Mouse (Mus musculus) limb, embryonic 10.5 days (tissue): ENCODE data around the gene Pgam2. TPM values are rescaled to one million over a fixed set of nuclear protein-coding genes. Genes with fewer than 3 reads are reported as not detected.
A peak's percentile ranks its signal among the peaks of the same experiment; 100 is the strongest.

ENCODE experiments used
- DNase-seq: peaks from one replicate; pipeline ENCODE4 v3.0.0-alpha.2; 2017; ENCODE audit warnings: low spot score
- H3K27ac ChIP-seq: fragments of 300-500 bp; sonication (generic); 2 replicates; pipeline ENCODE4 v1.5.1; 2016; ENCODE audit warnings: mild to moderate bottlenecking
- H3K27me3 ChIP-seq: fragments of 300-500 bp; sonication (generic); 2 replicates; pipeline ENCODE4 v1.6.1; 2016; ENCODE audit warnings: low read depth, mild to moderate bottlenecking; ENCODE audit not compliant: poor library complexity, severe bottlenecking
- H3K36me3 ChIP-seq: fragments of 300-500 bp; sonication (generic); 2 replicates; pipeline ENCODE4 v1.6.1; 2016; ENCODE audit warnings: mild to moderate bottlenecking, moderate library complexity
- H3K4me1 ChIP-seq: fragments of 300-500 bp; sonication (generic); 2 replicates; pipeline ENCODE4 v1.6.1; 2016
- H3K4me3 ChIP-seq: fragments of 300-500 bp; sonication (generic); 2 replicates; pipeline ENCODE4 v1.5.1; 2016; ENCODE audit warnings: mild to moderate bottlenecking, moderate library complexity
- H3K9me3 ChIP-seq: fragments of 300-500 bp; sonication (generic); replicated peaks from 2 replicates; pipeline ENCODE4 v1.6.1; 2016; ENCODE audit warnings: mild to moderate bottlenecking
- WGBS: fragments of 180-500 bp; shearing (Covaris S2); methylation state at CpG from one replicate; pipeline ENCODE4 v1.1.7; 2016; 5-methylcytosine and 5-hydroxymethylcytosine counted together
- polyA plus RNA-seq: library from polyadenylated mRNA; unstranded; fragments of >200 nt; fragmentation: Nextera tagmentation; extraction: Ambion mirVana; gene quantifications from 2 replicates; pipeline ENCODE4 v1.2.1, GENCODE M21; 2016

Gene Pgam2
- polyA plus RNA-seq, 1 experiment from 2014 or later = 9.6 TPM

GRCm38 (mm10) chr11:5787671-5788055 lies 15.9 kb downstream of the Pgam2 start:
- Histone ChIP-seq H3K27ac (peak overlapping the region; percentile 87), H3K9me3 (no peaks in the 10 kb centered on the region), H3K4me1 (peaks cover 20% of the 10 kb centered on the region), H3K27me3 (no peaks in the 10 kb centered on the region), H3K4me3 (peak overlapping the region; percentile 72), H3K36me3 (peaks cover 22% of the 10 kb centered on the region)
- DNase-seq = no peak
- WGBS = 39% methylated on average over 8 of the region's 8 CpGs

GRCm38 (mm10) chr11:5785732-5786131 lies 17.8 kb downstream of the Pgam2 start:
- Histone ChIP-seq H3K9me3 (no peaks in the 10 kb centered on the region), H3K4me1 (peaks cover 20% of the 10 kb centered on the region), H3K4me3 (no peak overlapping the region), H3K27ac (no peak overlapping the region), H3K36me3 (peaks cover 15% of the 10 kb centered on the region), H3K27me3 (no peaks in the 10 kb centered on the region)
- no peak for DNase-seq

DNA sequence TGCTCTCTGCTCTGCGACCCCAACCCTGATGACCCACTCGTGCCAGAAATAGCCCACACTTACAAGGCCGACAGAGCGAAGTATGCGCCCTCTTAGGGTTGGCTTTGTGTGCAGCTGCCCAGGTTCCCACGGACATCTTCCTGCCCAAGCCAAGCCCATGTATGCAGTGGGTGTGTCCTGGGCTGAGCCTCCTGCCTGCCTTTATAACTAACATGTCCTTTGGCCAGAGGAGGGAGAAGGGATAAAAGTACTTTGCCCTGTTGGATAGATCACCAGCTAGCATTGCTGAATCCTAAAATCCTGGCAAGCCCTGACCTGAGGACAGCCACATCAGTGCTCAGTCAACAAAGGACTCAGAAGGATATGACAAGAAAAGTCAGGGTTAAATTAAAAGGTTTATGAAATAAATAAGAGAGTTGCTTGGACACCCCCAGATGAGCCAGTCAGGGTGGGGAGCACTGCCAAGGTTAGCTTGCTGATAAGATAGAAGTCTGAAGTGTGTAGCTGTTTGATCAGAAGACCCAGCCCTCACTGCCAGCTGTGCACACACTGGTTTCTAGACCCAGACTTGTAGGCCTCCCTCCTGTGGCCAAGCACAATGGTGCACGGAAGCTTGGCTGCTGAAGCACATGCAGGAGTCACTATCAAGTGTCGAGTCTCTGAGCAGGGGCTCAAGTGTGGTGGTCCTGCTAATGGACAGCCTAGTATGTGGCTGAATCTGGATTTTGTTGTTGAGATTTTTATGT lies 21.2 kb downstream of the Pgam2 start:
- Histone ChIP-seq H3K4me3 (no peak overlapping the region), H3K36me3 (0 out of 2 replicates have a peak, but pooled peaks cover 10% of the 10 kb centered on the region), H3K27ac (no peak overlapping the region), H3K9me3 (no peaks in the 10 kb centered on the region), H3K4me1 (peaks cover 2% of the 10 kb centered on the region), H3K27me3 (no peaks in the 10 kb centered on the region)
- WGBS = 79% methylated on average over 8 of the region's 8 CpGs
- no peak for DNase-seq

- H3K36me3 ChIP-seq = 0 out of 2 replicates have a peak, but pooled peaks cover 10% of the 10 kb centered on the region
- no peaks in the 10 kb centered on the region for H3K9me3 ChIP-seq
- DNase-seq = no peak
- H3K4me1 ChIP-seq = no peaks in the 10 kb centered on the region
- 95% methylated on average over 6 of the region's 6 CpGs for WGBS
- H3K4me3 ChIP-seq = no peak overlapping the region
- H3K27me3 ChIP-seq = no peaks in the 10 kb centered on the region
- no peak overlapping the region for H3K27ac ChIP-seq
These were observed 23.5 kb downstream of the Pgam2 start for GRCm38 (mm10) chr11:5780035-5780499.

DNA sequence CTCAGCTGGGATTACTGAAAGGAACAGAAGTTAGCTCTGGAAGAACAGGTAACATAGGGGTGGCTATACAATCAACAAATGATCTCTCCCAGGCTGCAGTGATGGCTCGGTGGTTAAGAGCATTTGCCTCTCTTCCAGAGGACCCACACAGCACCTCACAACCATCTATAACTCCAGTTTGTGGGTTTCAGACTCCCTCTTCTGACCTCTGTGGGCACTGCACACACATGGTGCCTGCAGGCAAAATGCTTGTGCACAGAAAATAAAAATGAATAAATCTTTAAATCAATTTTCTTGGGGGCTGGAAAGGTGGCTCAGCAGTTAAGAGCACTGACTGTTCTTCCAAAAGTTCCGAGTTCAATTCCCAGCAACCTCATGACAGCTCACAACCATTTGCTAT lies 25.1 kb downstream of the Pgam2 start:
- H3K27ac ChIP-seq = no peak overlapping the region

DNA sequence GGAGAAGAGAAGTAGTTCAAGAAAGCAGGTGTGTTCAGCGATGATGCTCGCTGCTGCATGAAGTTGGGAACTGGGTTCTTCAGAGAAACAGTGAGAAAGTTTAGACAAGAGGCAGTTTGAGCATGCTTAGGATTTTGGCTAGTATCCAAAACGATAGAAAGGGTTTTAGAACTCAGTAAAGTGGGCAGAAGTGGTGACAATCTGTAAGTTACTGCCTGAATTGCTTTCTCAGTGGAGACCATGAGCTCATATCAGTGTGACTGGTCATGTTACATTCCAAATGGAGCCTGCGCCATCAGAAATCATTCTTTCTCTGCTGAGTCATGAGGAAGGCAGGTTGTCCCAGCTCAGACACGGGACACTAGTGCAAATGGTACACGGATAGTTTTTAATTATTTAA lies 37.5 kb downstream of the Pgam2 start:
- no peak for DNase-seq
- WGBS = 89% methylated on average over 6 of the region's 6 CpGs
- H3K4me3 ChIP-seq = no peak overlapping the region

More for the DNA sequence above, 25.1 kb downstream of the Pgam2 start:
- 81% methylated on average over 2 of the region's 2 CpGs for WGBS
- no peaks in the 10 kb centered on the region for H3K27me3 ChIP-seq
- no peaks in the 10 kb centered on the region for H3K9me3 ChIP-seq
- H3K4me3 ChIP-seq = no peak overlapping the region
- no peaks in the 10 kb centered on the region for H3K4me1 ChIP-seq
- 0 out of 2 replicates have a peak, but pooled peaks cover 10% of the 10 kb centered on the region for H3K36me3 ChIP-seq
- no peak for DNase-seq

GRCm38 (mm10) chr11:5762633-5762982 lies 40.9 kb downstream of the Pgam2 start:
- no peak for DNase-seq
- H3K27me3 ChIP-seq = no peaks in the 10 kb centered on the region
- no peaks in the 10 kb centered on the region for H3K9me3 ChIP-seq
- peaks cover 5% of the 10 kb centered on the region; the same call in 1 of the 2 replicates for H3K36me3 ChIP-seq
- peak overlapping the region; percentile 85 for H3K4me3 ChIP-seq
- H3K4me1 ChIP-seq = peaks cover 8% of the 10 kb centered on the region; the same call in 1 of the 2 replicates
- peak overlapping the region; percentile 95; the same call in 1 of the 2 replicates for H3K27ac ChIP-seq
- 30% methylated on average over 6 of the region's 6 CpGs for WGBS

More for the DNA sequence above, 37.5 kb downstream of the Pgam2 start:
- no peak overlapping the region for H3K27ac ChIP-seq
- H3K4me1 ChIP-seq = peaks cover 6% of the 10 kb centered on the region; the same call in 1 of the 2 replicates
- no peaks in the 10 kb centered on the region for H3K27me3 ChIP-seq
- no peaks in the 10 kb centered on the region for H3K9me3 ChIP-seq
- H3K36me3 ChIP-seq = peaks cover 19% of the 10 kb centered on the region

DNA sequence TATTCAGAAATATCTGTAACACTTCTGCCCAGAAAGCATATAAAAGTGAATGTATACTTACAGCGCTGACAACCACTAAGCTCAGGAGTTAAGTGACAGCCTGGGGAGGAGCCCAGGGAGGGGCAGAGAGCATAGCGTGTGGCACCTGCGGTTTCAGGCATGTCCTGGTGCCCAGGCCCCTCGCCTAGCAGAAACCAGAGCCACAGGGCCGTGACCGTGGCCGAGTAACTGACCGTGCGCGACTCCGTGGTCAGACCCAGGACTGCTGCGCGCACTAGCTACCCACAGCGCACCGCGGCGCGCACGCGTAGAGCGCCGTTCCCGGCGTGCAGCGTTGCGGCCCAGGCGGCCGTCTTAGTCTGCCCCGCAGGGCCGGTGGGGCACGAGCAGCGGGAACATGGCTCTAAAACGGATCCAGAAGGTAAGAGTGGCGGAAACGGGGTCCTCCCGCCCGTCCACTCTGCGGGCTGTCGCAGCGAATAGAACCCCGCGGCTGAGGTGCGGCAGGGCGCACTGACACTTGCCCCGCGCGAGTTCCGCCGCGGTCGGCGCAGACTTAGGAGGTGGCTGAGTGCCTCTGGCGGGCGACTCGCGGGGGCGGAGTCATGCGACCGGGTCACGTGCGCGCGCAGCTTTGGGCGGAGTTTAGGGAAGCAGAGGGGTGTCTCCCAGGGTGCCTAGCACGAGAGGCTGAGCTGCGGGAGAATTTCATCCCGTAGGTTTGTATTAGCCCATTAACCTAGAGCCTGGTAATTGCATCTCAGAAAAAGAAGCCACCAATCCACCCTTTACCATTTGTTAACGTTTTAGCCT lies 41.5 kb downstream of the Pgam2 start, which contains the start of gene Urgcp:
Urgcp (minus strand) TSS at position 557 of the 813 bp plus-strand sequence.
- under 1% methylated on average over 68 of the region's 68 CpGs for WGBS
- H3K4me1 ChIP-seq = peaks cover 8% of the 10 kb centered on the region; the same call in 1 of the 2 replicates
- H3K4me3 ChIP-seq = peak within 1 kb of the TSS; percentile 85
- H3K27me3 ChIP-seq = no peaks in the 10 kb centered on the region
- H3K36me3 ChIP-seq = peaks cover 7% of the 10 kb centered on the region; the same call in 1 of the 2 replicates
- no peaks in the 10 kb centered on the region for H3K9me3 ChIP-seq
- peak within 1 kb of the TSS; percentile 95 for H3K27ac ChIP-seq
- DNase-seq = peak; percentile 99

DNA sequence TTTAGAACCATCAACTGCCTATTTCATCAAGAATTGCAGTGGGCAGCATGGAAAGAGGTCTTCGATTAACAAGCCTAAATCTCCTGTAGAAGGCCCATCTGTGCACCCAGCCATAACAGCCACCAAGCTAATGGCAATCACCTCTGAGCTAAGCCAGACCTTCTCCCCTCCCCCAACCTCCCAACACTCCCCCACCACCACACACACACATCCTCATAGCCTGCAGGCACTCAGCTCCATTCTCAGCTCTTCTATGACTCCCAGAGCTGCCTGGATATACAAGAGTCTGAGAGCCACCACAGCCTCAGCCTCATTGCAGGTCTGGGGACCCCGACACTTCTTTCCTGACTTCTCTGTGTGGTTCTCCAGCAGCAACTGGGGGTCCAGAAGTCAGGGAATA lies 49.8 kb downstream of the Pgam2 start:
- DNase-seq = no peak
- Histone ChIP-seq H3K4me3 (no peak overlapping the region), H3K9me3 (no peaks in the 10 kb centered on the region; the same call in 1 of the 2 replicates), H3K27ac (no peak overlapping the region), H3K4me1 (peaks cover 4% of the 10 kb centered on the region; the same call in 1 of the 2 replicates), H3K27me3 (no peaks in the 10 kb centered on the region), H3K36me3 (peaks cover 13% of the 10 kb centered on the region; the same call in 1 of the 2 replicates)
- 86% methylated on average over 2 of the region's 2 CpGs for WGBS

Other genes starting within 250 kb of the Pgam2 start
- gene Ankrd36, start 234.0 kb downstream of the Pgam2 start, polyA plus RNA-seq = not detected in 2 replicates
- gene Mrps24, start 88.1 kb downstream of the Pgam2 start, polyA plus RNA-seq = 155 and 158 TPM in 2 replicates
- gene Urgcp, start 41.4 kb downstream of the Pgam2 start, polyA plus RNA-seq = 15.4 and 20.3 TPM in 2 replicates
- 125 and 131 TPM in 2 replicates for gene Dbnl, start 15.2 kb downstream of the Pgam2 start, polyA plus RNA-seq
- gene Polm, start 34.3 kb upstream of the Pgam2 start, polyA plus RNA-seq = 7.1 and 10.3 TPM in 2 replicates
- 8.2 TPM in 2 replicates for gene Aebp1, start 58.2 kb upstream of the Pgam2 start, polyA plus RNA-seq
- 165 and 175 TPM in 2 replicates for gene Pold2, start 74.6 kb upstream of the Pgam2 start, polyA plus RNA-seq
- 6.8 and 8.0 TPM in 2 replicates for gene Myl7, start 95.0 kb upstream of the Pgam2 start, polyA plus RNA-seq
- 0.55 and 1.3 TPM in 2 replicates for gene Gck, start 146.3 kb upstream of the Pgam2 start, polyA plus RNA-seq
- 55.5 and 65.5 TPM in 2 replicates for gene Ykt6, start 152.0 kb upstream of the Pgam2 start, polyA plus RNA-seq